Mouse (Mus musculus) stomach, postnatal 0 days (tissue): ENCODE measurements around the gene Calu.
A peak's percentile ranks its signal among the peaks of the same experiment; 100 is the strongest.

ENCODE experiments used
- CTCF ChIP-seq: IDR thresholded peaks from 2 replicates; pipeline ENCODE4 v1.5.1; 2016; ENCODE audit warnings: antibody characterized with exemption, low read depth, mild to moderate bottlenecking, moderate library complexity
- EP300 ChIP-seq: optimal IDR thresholded peaks from 2 replicates; pipeline ENCODE3; 2016; ENCODE audit warnings: antibody characterized with exemption

GRCm38 (mm10) chr6:29391802-29392201 is 43.9 kb downstream of the Calu start:
- TF ChIP-seq EP300 (no peak), CTCF (peak; percentile 56)
